Mouse (Mus musculus): Measurements from ENCODE around the gene Olfr69. TPM values are rescaled to one million over a fixed set of nuclear protein-coding genes. Genes with fewer than 3 reads are reported as not detected.
"Not testable (repeated sequence)": the region's sequence is repeated elsewhere in the genome, so short reads cannot be mapped to it uniquely, and the experiment has no call there.

Gene Olfr69
- polyA plus RNA-seq, 1 experiment from 2014 or later, result not detected

GRCm38 (mm10) chr7:103792669-103793388, 21.4 kb upstream of the Olfr69 start:
- H3K9ac ChIP-seq, result no peak overlapping the region
- 23% methylated on average over 4 of the region's 4 CpGs for WGBS
- H3K4me3 ChIP-seq, result no peak overlapping the region
- no peak for ATAC-seq (replicated peaks)
- no peaks in the 10 kb centered on the region for H3K9me3 ChIP-seq
- no peaks in the 10 kb centered on the region for H3K4me1 ChIP-seq
- no peak overlapping the region for H3K4me2 ChIP-seq
- H3K36me3 ChIP-seq (replicated peaks), result no peaks in the 10 kb centered on the region
- no peak overlapping the region for H3K27ac ChIP-seq
- no peaks in the 10 kb centered on the region for H3K27me3 ChIP-seq (replicated peaks)

GRCm38 (mm10) chr7:103791721-103792120, 20.3 kb upstream of the Olfr69 start, which contains the start of gene Olfr67:
TSS of gene Olfr67 (minus strand) at chr7:103791821.
- no peaks in the 10 kb centered on the region for H3K4me1 ChIP-seq
- no peak within 1 kb of the TSS for H3K9ac ChIP-seq
- H3K4me3 ChIP-seq, result no peak within 1 kb of the TSS
- H3K27me3 ChIP-seq (replicated peaks), result no peaks in the 10 kb centered on the region
- no peaks in the 10 kb centered on the region for H3K36me3 ChIP-seq (replicated peaks)
- 78% methylated on average over 3 of the region's 3 CpGs for WGBS
- no peak for ATAC-seq (replicated peaks)
- no peaks in the 10 kb centered on the region for H3K9me3 ChIP-seq
- H3K4me2 ChIP-seq, result no peak within 1 kb of the TSS
- no peak within 1 kb of the TSS for H3K27ac ChIP-seq

- no peak within 1 kb of the TSS for H3K9ac ChIP-seq
- no peak for ATAC-seq (replicated peaks)
- no peaks in the 10 kb centered on the region for H3K27me3 ChIP-seq (replicated peaks)
- no peaks in the 10 kb centered on the region for H3K9me3 ChIP-seq
- H3K4me3 ChIP-seq, result no peak within 1 kb of the TSS
- H3K36me3 ChIP-seq (replicated peaks), result no peaks in the 10 kb centered on the region
- no peaks in the 10 kb centered on the region for H3K4me1 ChIP-seq
- no peak within 1 kb of the TSS for H3K4me2 ChIP-seq
- H3K27ac ChIP-seq, result no peak within 1 kb of the TSS
- WGBS, result 79% methylated on average over 3 of the region's 3 CpGs
These were observed 8.2 kb upstream of the Olfr69 start, which contains the start of gene Olfr68 for GRCm38 (mm10) chr7:103779598-103779997. TSS of gene Olfr68 (minus strand) at chr7:103779698.

GRCm38 (mm10) chr7:103777652-103778051, 6.3 kb upstream of the Olfr69 start:
- H3K9me3 ChIP-seq; H3K27ac ChIP-seq; H3K27me3 ChIP-seq (replicated peaks); H3K36me3 ChIP-seq (replicated peaks); H3K4me3 ChIP-seq; H3K9ac ChIP-seq; ATAC-seq (replicated peaks); H3K4me1 ChIP-seq; H3K4me2 ChIP-seq: not testable (repeated sequence)
- 91% methylated on average over 4 of the region's 4 CpGs for WGBS

GRCm38 (mm10) chr7:103767687-103768086, 3.7 kb downstream of the Olfr69 start:
- H3K36me3 ChIP-seq (replicated peaks); H3K4me3 ChIP-seq; H3K9me3 ChIP-seq; H3K27me3 ChIP-seq (replicated peaks); H3K4me1 ChIP-seq; H3K4me2 ChIP-seq; H3K27ac ChIP-seq; H3K9ac ChIP-seq; ATAC-seq (replicated peaks): not testable (repeated sequence)
- WGBS, result 94% methylated on average over 6 of the region's 6 CpGs

GRCm38 (mm10) chr7:103762212-103762611, 9.2 kb downstream of the Olfr69 start:
- H3K36me3 ChIP-seq (replicated peaks); H3K9ac ChIP-seq; H3K27ac ChIP-seq; ATAC-seq (replicated peaks); H3K4me2 ChIP-seq; H3K4me1 ChIP-seq; H3K4me3 ChIP-seq; H3K27me3 ChIP-seq (replicated peaks); H3K9me3 ChIP-seq: not testable (repeated sequence)
- 86% methylated on average over 6 of the region's 6 CpGs for WGBS

- no peak for ATAC-seq (replicated peaks)
These were observed 14.2 kb downstream of the Olfr69 start, which contains the start of gene Olfr630 for GRCm38 (mm10) chr7:103757233-103757632. TSS of gene Olfr630 (minus strand) at chr7:103757333.

GRCm38 (mm10) chr7:103744843-103745242, 26.6 kb downstream of the Olfr69 start, which contains the start of gene Olfr629:
TSS of gene Olfr629 (minus strand) at chr7:103744943.
- no peak for ATAC-seq (replicated peaks)
- no peak within 1 kb of the TSS for H3K9ac ChIP-seq
- H3K27me3 ChIP-seq (replicated peaks), result no peaks in the 10 kb centered on the region
- no peak within 1 kb of the TSS for H3K4me2 ChIP-seq
- no peak within 1 kb of the TSS for H3K4me3 ChIP-seq
- H3K27ac ChIP-seq, result no peak within 1 kb of the TSS
- no peaks in the 10 kb centered on the region for H3K36me3 ChIP-seq (replicated peaks)
- no peaks in the 10 kb centered on the region for H3K4me1 ChIP-seq
- WGBS, result 74% methylated on average over 2 of the region's 2 CpGs
- no peaks in the 10 kb centered on the region; the same call in 1 of the 2 replicates for H3K9me3 ChIP-seq

More at GRCm38 (mm10) chr7:103757233-103757632, 14.2 kb downstream of the Olfr69 start, which contains the start of gene Olfr630:
- H3K36me3 ChIP-seq (replicated peaks), result no peaks in the 10 kb centered on the region
- no peaks in the 10 kb centered on the region for H3K9me3 ChIP-seq
- WGBS, result 41% methylated on average over 2 of the region's 2 CpGs
- H3K27me3 ChIP-seq (replicated peaks), result no peaks in the 10 kb centered on the region
- H3K9ac ChIP-seq, result no peak within 1 kb of the TSS
- no peaks in the 10 kb centered on the region for H3K4me1 ChIP-seq
- H3K4me3 ChIP-seq, result no peak within 1 kb of the TSS
- H3K4me2 ChIP-seq, result no peak within 1 kb of the TSS
- no peak within 1 kb of the TSS for H3K27ac ChIP-seq

GRCm38 (mm10) chr7:103730074-103730473, 41.3 kb downstream of the Olfr69 start, which contains the start of gene Olfr628:
TSS of gene Olfr628 (plus strand) at chr7:103730374.
- Histone ChIP-seq H3K27ac (no peak within 1 kb of the TSS), H3K9ac (no peak within 1 kb of the TSS), H3K4me3 (no peak within 1 kb of the TSS), H3K4me1 (no peaks in the 10 kb centered on the region), H3K9me3 (no peaks in the 10 kb centered on the region), H3K36me3 (replicated peaks) (no peaks in the 10 kb centered on the region), H3K27me3 (replicated peaks) (no peaks in the 10 kb centered on the region), H3K4me2 (no peak within 1 kb of the TSS)
- WGBS, result 90% methylated on average over 1 of the region's 1 CpGs
- no peak for ATAC-seq (replicated peaks)

GRCm38 (mm10) chr7:103716398-103716797, 55.0 kb downstream of the Olfr69 start:
- not testable (repeated sequence) for H3K27ac ChIP-seq; H3K4me1 ChIP-seq; H3K36me3 ChIP-seq (replicated peaks); H3K9ac ChIP-seq; H3K9me3 ChIP-seq; H3K27me3 ChIP-seq (replicated peaks); H3K4me2 ChIP-seq; H3K4me3 ChIP-seq; ATAC-seq (replicated peaks)
- WGBS, result 89% methylated on average over 1 of the region's 1 CpGs

Other genes starting within 250 kb of the Olfr69 start
- not detected in 2 replicates for gene Olfr612, start 228.9 kb downstream of the Olfr69 start, polyA plus RNA-seq (2015; fragmentation: Nextera tagmentation; extraction: Ambion mirVana)
- not detected in 2 replicates for gene Olfr613, start 223.5 kb downstream of the Olfr69 start, polyA plus RNA-seq (2015; fragmentation: Nextera tagmentation; extraction: Ambion mirVana)
- not detected in 2 replicates for gene Olfr615, start 215.5 kb downstream of the Olfr69 start, polyA plus RNA-seq (2015; fragmentation: Nextera tagmentation; extraction: Ambion mirVana)
- gene Olfr616, start 202.5 kb downstream of the Olfr69 start, polyA plus RNA-seq (2015; fragmentation: Nextera tagmentation; extraction: Ambion mirVana), result not detected in 2 replicates
- gene Olfr617, start 198.5 kb downstream of the Olfr69 start, polyA plus RNA-seq (2015; fragmentation: Nextera tagmentation; extraction: Ambion mirVana), result not detected in 2 replicates
- 0.18 TPM in 1 of 2 replicates, not detected in the other for gene Olfr618, start 181.5 kb downstream of the Olfr69 start, polyA plus RNA-seq (2015; fragmentation: Nextera tagmentation; extraction: Ambion mirVana)
- gene Olfr619, start 171.0 kb downstream of the Olfr69 start, polyA plus RNA-seq (2015; fragmentation: Nextera tagmentation; extraction: Ambion mirVana), result not detected in 2 replicates
- not detected in 2 replicates for gene Olfr620, start 159.1 kb downstream of the Olfr69 start, polyA plus RNA-seq (2015; fragmentation: Nextera tagmentation; extraction: Ambion mirVana)
- not detected in 2 replicates for gene Olfr622, start 128.9 kb downstream of the Olfr69 start, polyA plus RNA-seq (2015; fragmentation: Nextera tagmentation; extraction: Ambion mirVana)
- gene Olfr623, start 107.9 kb downstream of the Olfr69 start, polyA plus RNA-seq (2015; fragmentation: Nextera tagmentation; extraction: Ambion mirVana), result not detected in 2 replicates
- gene Olfr624, start 100.4 kb downstream of the Olfr69 start, polyA plus RNA-seq (2015; fragmentation: Nextera tagmentation; extraction: Ambion mirVana), result 0.05 TPM in 1 of 2 replicates, not detected in the other
- gene Olfr625-ps1, start 88.9 kb downstream of the Olfr69 start, polyA plus RNA-seq (2015; fragmentation: Nextera tagmentation; extraction: Ambion mirVana), result not detected in 2 replicates
- not detected in 2 replicates for gene Olfr243, start 56.9 kb downstream of the Olfr69 start, polyA plus RNA-seq (2015; fragmentation: Nextera tagmentation; extraction: Ambion mirVana)
- gene Olfr628, start 41.2 kb downstream of the Olfr69 start, polyA plus RNA-seq (2015; fragmentation: Nextera tagmentation; extraction: Ambion mirVana), result not detected in 2 replicates
- gene Olfr629, start 26.7 kb downstream of the Olfr69 start, polyA plus RNA-seq (2015; fragmentation: Nextera tagmentation; extraction: Ambion mirVana), result not detected in 2 replicates
- not detected in 2 replicates for gene Olfr630, start 14.3 kb downstream of the Olfr69 start, polyA plus RNA-seq (2015; fragmentation: Nextera tagmentation; extraction: Ambion mirVana)
- not detected in 2 replicates for gene Olfr68, start 8.1 kb upstream of the Olfr69 start, polyA plus RNA-seq (2015; fragmentation: Nextera tagmentation; extraction: Ambion mirVana)
- gene Olfr67, start 20.2 kb upstream of the Olfr69 start, polyA plus RNA-seq (2015; fragmentation: Nextera tagmentation; extraction: Ambion mirVana), result not detected in 2 replicates
- 1,363 and 1,680 TPM in 2 replicates for gene Hbb-bt, start 42.4 kb upstream of the Olfr69 start, polyA plus RNA-seq (2015; fragmentation: Nextera tagmentation; extraction: Ambion mirVana)
- gene Hbb-bs, start 56.5 kb upstream of the Olfr69 start, polyA plus RNA-seq (2015; fragmentation: Nextera tagmentation; extraction: Ambion mirVana), result 4,007 and 5,156 TPM in 2 replicates
- not detected in 2 replicates for gene Hbb-bh2, start 68.9 kb upstream of the Olfr69 start, polyA plus RNA-seq (2015; fragmentation: Nextera tagmentation; extraction: Ambion mirVana)
- gene Hbb-bh1, start 71.6 kb upstream of the Olfr69 start, polyA plus RNA-seq (2015; fragmentation: Nextera tagmentation; extraction: Ambion mirVana), result 1.8 and 2.5 TPM in 2 replicates
- 155 and 221 TPM in 2 replicates for gene Hbb-y, start 81.6 kb upstream of the Olfr69 start, polyA plus RNA-seq (2015; fragmentation: Nextera tagmentation; extraction: Ambion mirVana)
- not detected in 2 replicates for gene Olfr66, start 114.7 kb upstream of the Olfr69 start, polyA plus RNA-seq (2015; fragmentation: Nextera tagmentation; extraction: Ambion mirVana)
- gene Olfr64, start 122.9 kb upstream of the Olfr69 start, polyA plus RNA-seq (2015; fragmentation: Nextera tagmentation; extraction: Ambion mirVana), result not detected in 2 replicates
- gene Olfr65, start 131.9 kb upstream of the Olfr69 start, polyA plus RNA-seq (2015; fragmentation: Nextera tagmentation; extraction: Ambion mirVana), result not detected in 2 replicates
- gene Olfr631, start 157.2 kb upstream of the Olfr69 start, polyA plus RNA-seq (2015; fragmentation: Nextera tagmentation; extraction: Ambion mirVana), result not detected in 2 replicates
- gene Olfr632, start 162.8 kb upstream of the Olfr69 start, polyA plus RNA-seq (2015; fragmentation: Nextera tagmentation; extraction: Ambion mirVana), result not detected in 2 replicates
- gene Olfr633, start 172.8 kb upstream of the Olfr69 start, polyA plus RNA-seq (2015; fragmentation: Nextera tagmentation; extraction: Ambion mirVana), result not detected in 2 replicates
- gene Olfr635, start 199.6 kb upstream of the Olfr69 start, polyA plus RNA-seq (2015; fragmentation: Nextera tagmentation; extraction: Ambion mirVana), result 0.01 and 0.03 TPM in 2 replicates
- not detected in 2 replicates for gene Olfr638, start 227.2 kb upstream of the Olfr69 start, polyA plus RNA-seq (2015; fragmentation: Nextera tagmentation; extraction: Ambion mirVana)
- gene Olfr639, start 245.7 kb upstream of the Olfr69 start, polyA plus RNA-seq (2015; fragmentation: Nextera tagmentation; extraction: Ambion mirVana), result 0.04 TPM in 1 of 2 replicates, not detected in the other

Measured in midbrain, embryonic 15.5 days (tissue).